Mouse (Mus musculus) testis, adult 2 months (tissue): Measurements from ENCODE around the gene Cpsf3.

Experiments
- CTCF ChIP-seq: fragments of 200-500 bp; IDR thresholded peaks from 2 replicates; pipeline ENCODE4 v1.5.1; 2012; ENCODE audit warnings: low read depth, mild to moderate bottlenecking, inconsistent platforms, low read length, moderate library complexity; ENCODE audit not compliant: control insufficient read depth, insufficient read depth, insufficient replicate concordance
- POLR2A ChIP-seq: fragments of 200-500 bp; IDR thresholded peaks from 2 replicates; pipeline ENCODE4 v1.6.1; 2012; ENCODE audit warnings: low read depth, mild to moderate bottlenecking, inconsistent platforms, low read length, moderate library complexity; ENCODE audit not compliant: control insufficient read depth

DNA sequence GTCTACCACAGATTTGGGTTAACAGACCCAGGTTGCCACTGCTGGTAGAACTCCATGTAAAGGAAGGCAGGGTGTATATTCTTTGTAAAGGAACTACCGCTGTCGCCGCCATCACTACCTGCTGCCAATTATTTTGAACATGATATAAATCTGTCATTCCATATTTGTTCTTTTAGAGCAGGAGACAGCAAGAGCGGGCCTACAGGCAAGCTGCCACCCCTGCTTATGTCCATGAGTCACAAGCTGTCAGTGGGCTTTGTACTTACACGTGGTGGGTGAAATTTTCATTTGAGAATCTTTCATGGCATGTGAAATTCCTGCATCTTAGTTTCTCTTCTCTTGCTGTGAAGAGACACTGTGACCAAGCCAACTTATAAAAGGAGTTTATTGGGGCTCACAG is 21.9 kb upstream of the Cpsf3 start:
- no peak for TF ChIP-seq CTCF
- TF ChIP-seq POLR2A = no peak
